Mouse (Mus musculus): Measurements from ENCODE around the gene Frmd4a.

DNA sequence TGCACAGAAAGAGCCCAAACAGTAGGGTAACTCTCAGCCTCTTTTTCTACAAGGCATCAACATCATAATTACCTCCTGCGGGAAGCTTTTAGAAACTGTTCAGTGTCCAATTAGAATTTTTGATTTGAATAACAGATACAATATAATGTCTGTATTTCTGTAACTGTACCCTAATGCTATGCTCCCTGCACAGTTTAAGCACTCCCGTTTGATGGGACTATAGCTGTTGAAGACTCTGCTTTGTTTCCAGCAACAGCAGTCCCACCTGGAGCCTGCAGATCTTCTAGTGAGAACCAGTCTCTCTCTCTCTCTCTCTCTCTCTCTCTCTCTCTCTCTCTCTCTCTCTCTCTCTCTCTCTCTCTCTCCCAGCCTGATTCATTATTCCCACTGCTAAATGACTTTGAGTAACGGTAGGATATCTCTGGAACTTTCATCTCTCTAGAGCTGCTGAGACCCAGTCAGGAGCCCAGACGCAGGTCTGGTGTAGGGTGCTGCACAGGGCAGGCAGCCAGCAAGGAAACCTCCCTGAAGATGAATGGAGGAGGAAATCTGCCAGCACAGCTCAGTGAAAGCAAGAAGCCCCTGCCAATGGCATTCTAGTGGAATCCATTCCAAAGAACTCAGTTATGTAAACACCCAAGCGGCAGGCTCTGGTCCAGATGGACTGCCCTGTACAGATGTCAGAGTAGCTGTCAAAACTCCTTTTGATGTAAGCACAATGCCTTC is 395.5 kb downstream of the Frmd4a start:
- TF ChIP-seq CTCF (conservative IDR thresholded peaks at IDR 0.05; ENCODE audit: low read length) (no peak), POU5F1 (IDR thresholded peaks at IDR 0.05; ENCODE audit: borderline replicate concordance, low read length) (no peak), NANOG (IDR thresholded peaks at IDR 0.05; ENCODE audit: borderline replicate concordance, low read length) (peak; percentile 94)
